Mouse (Mus musculus): ENCODE results near the gene Kdm4a. TPM values are rescaled to one million over a fixed set of nuclear protein-coding genes. Genes with fewer than 3 reads are reported as not detected.

Kdm4a gene
- 33.7 and 42.7 TPM in 2 replicates for polyA plus RNA-seq (2016; fragmentation: Nextera tagmentation; extraction: Ambion mirVana)

- peaks cover 31% of the 10 kb centered on the region for H3K36me3 ChIP-seq
- DNase-seq (ENCODE audit: low spot score): peak; percentile 89
- H3K27ac ChIP-seq: peak within 1 kb of the TSS; percentile 95
- no peaks in the 10 kb centered on the region for H3K9me3 ChIP-seq (replicated peaks)
- peaks cover 14% of the 10 kb centered on the region for H3K4me1 ChIP-seq
- H3K4me3 ChIP-seq: peak within 1 kb of the TSS; percentile 89
- no peaks in the 10 kb centered on the region for H3K27me3 ChIP-seq (ENCODE audit: low read depth, poor library complexity, severe bottlenecking)
- WGBS: under 1% methylated on average over 38 of the region's 38 CpGs
Measured at GRCm38 (mm10) chr4:118179467-118180300, at the start of gene Kdm4a. TSS of gene Kdm4a (minus strand) at chr4:118180043.

DNA sequence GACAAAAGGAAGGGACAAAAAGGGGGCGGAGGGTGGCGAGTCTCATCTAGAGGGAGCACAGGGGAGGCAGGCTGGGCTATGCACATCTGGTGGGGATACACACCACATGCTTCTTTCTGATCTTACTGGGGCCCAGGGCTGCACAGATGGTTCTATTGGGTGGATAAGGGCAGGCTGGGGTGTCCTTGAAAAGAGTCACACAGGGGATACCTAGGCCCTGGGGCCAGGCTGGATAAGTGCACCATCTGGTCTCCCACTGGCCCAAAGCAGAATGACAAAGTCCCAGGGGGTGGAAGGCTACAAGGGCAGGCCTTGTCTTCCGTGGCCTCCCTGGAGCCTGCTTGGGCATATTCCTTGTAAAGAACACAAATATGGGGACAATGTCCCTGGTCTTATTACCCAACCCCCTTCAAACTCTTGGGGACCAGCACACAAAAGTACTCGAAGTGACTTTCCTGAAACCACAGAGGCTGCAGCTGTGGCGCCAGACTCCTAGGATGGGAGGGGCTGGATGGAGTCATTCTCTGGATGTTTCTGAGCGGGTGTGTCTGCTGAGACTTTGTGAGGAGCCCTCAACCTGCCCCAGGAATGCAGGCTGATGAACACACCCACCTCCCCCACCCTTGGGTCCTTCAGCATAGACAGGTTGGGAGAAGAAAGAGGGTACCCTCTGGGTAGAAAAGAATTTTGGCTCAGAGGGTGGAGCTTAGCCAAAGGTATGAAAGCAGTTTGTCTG, 49.4 kb upstream of the Kdm4a start:
- Histone ChIP-seq H3K4me3 (no peak overlapping the region), H3K4me1 (peaks cover 9% of the 10 kb centered on the region; the same call in 1 of the 2 replicates), H3K27me3 (ENCODE audit: low read depth, poor library complexity, severe bottlenecking) (no peaks in the 10 kb centered on the region), H3K36me3 (peaks cover 100% of the 10 kb centered on the region), H3K27ac (no peak overlapping the region), H3K9me3 (replicated peaks) (no peaks in the 10 kb centered on the region)
- WGBS: 83% methylated on average over 6 of the region's 6 CpGs
- no peak for DNase-seq (ENCODE audit: low spot score)

- Histone ChIP-seq H3K36me3 (peaks cover 100% of the 10 kb centered on the region), H3K4me3 (no peak overlapping the region), H3K9me3 (replicated peaks) (no peaks in the 10 kb centered on the region), H3K27me3 (ENCODE audit: low read depth, poor library complexity, severe bottlenecking) (no peaks in the 10 kb centered on the region), H3K4me1 (no peaks in the 10 kb centered on the region), H3K27ac (no peak overlapping the region)
- DNase-seq (ENCODE audit: low spot score): no peak
- WGBS: 92% methylated on average over 12 of the region's 12 CpGs
Measured at GRCm38 (mm10) chr4:118227398-118227797, 47.6 kb upstream of the Kdm4a start.

- Histone ChIP-seq H3K36me3 (peaks cover 99% of the 10 kb centered on the region), H3K4me3 (no peak overlapping the region), H3K4me1 (no peaks in the 10 kb centered on the region), H3K27ac (no peak overlapping the region), H3K9me3 (replicated peaks) (no peaks in the 10 kb centered on the region), H3K27me3 (ENCODE audit: low read depth, poor library complexity, severe bottlenecking) (no peaks in the 10 kb centered on the region)
- 88% methylated on average over 7 of the region's 7 CpGs for WGBS
- DNase-seq (ENCODE audit: low spot score): no peak
Measured at GRCm38 (mm10) chr4:118221261-118221660, 41.4 kb upstream of the Kdm4a start.

DNA sequence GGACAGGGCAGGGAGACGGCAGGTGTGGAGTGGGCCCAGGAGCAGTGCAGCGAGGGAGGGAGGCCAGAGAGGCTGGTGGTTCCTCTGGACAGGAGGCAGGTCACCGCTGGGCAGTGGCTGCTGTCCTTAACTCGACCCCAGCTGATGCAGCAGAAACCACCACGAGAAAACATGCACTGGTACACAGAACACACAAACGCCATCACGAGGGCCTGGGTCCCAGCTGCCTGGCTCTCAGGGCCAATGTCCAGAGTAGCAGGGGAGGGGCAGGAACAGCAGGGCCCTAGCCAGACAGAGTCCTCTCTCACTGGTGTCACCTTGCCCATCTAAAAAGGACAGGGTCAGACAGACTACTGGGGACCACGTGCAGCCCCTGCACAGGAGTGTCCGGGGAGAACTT, 40.9 kb upstream of the Kdm4a start:
- DNase-seq (ENCODE audit: low spot score): no peak
- Histone ChIP-seq H3K9me3 (replicated peaks) (no peaks in the 10 kb centered on the region), H3K36me3 (peaks cover 99% of the 10 kb centered on the region), H3K4me1 (no peaks in the 10 kb centered on the region), H3K27ac (no peak overlapping the region), H3K4me3 (no peak overlapping the region), H3K27me3 (ENCODE audit: low read depth, poor library complexity, severe bottlenecking) (no peaks in the 10 kb centered on the region)
- 87% methylated on average over 9 of the region's 9 CpGs for WGBS

DNA sequence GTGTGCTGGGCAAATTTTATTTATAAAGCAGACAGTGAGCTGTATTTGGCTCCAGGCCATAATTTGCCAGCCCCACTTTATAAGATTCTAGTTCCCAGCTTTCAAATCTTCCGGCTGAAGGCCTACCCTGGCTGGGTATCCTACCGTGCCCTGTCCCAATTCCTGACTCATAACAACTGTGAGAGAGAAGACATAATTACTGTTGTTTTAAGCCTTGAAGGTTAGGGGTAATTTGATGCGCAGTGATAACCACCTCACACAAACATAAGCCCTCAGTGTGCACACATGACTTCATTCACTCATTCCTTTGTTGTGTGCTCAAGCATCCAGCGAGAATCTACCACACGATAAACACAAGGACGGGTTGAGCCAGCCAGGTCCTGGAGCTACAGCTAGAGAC, 39.6 kb upstream of the Kdm4a start:
- H3K27ac ChIP-seq: no peak overlapping the region
- DNase-seq (ENCODE audit: low spot score): no peak
- no peak overlapping the region for H3K4me3 ChIP-seq
- 95% methylated on average over 6 of the region's 6 CpGs for WGBS
- no peaks in the 10 kb centered on the region for H3K4me1 ChIP-seq
- H3K27me3 ChIP-seq (ENCODE audit: low read depth, poor library complexity, severe bottlenecking): no peaks in the 10 kb centered on the region
- no peaks in the 10 kb centered on the region for H3K9me3 ChIP-seq (replicated peaks)
- peaks cover 99% of the 10 kb centered on the region for H3K36me3 ChIP-seq

- 91% methylated on average over 5 of the region's 5 CpGs for WGBS
- H3K27me3 ChIP-seq (ENCODE audit: low read depth, poor library complexity, severe bottlenecking): no peaks in the 10 kb centered on the region
- no peak for DNase-seq (ENCODE audit: low spot score)
- no peak overlapping the region for H3K4me3 ChIP-seq
- no peak overlapping the region for H3K27ac ChIP-seq
- peaks cover 99% of the 10 kb centered on the region for H3K36me3 ChIP-seq
- H3K9me3 ChIP-seq (replicated peaks): no peaks in the 10 kb centered on the region
- H3K4me1 ChIP-seq: no peaks in the 10 kb centered on the region
Measured at GRCm38 (mm10) chr4:118218521-118218920, 38.7 kb upstream of the Kdm4a start.

GRCm38 (mm10) chr4:118216726-118217595, 37.1 kb upstream of the Kdm4a start:
- peaks cover 99% of the 10 kb centered on the region for H3K36me3 ChIP-seq
- H3K4me3 ChIP-seq: no peak overlapping the region
- no peak overlapping the region for H3K27ac ChIP-seq
- no peaks in the 10 kb centered on the region for H3K9me3 ChIP-seq (replicated peaks)
- DNase-seq (ENCODE audit: low spot score): peak; percentile 64
- WGBS: 86% methylated on average over 17 of the region's 17 CpGs
- H3K4me1 ChIP-seq: no peaks in the 10 kb centered on the region
- H3K27me3 ChIP-seq (ENCODE audit: low read depth, poor library complexity, severe bottlenecking): no peaks in the 10 kb centered on the region

GRCm38 (mm10) chr4:118214891-118215290, 35.0 kb upstream of the Kdm4a start:
- Histone ChIP-seq H3K27ac (no peak overlapping the region), H3K9me3 (replicated peaks) (no peaks in the 10 kb centered on the region), H3K4me1 (no peaks in the 10 kb centered on the region), H3K4me3 (no peak overlapping the region), H3K36me3 (peaks cover 99% of the 10 kb centered on the region), H3K27me3 (ENCODE audit: low read depth, poor library complexity, severe bottlenecking) (no peaks in the 10 kb centered on the region)
- 86% methylated on average over 1 of the region's 1 CpGs for WGBS
- no peak for DNase-seq (ENCODE audit: low spot score)

- Histone ChIP-seq H3K36me3 (peaks cover 47% of the 10 kb centered on the region), H3K4me3 (no peak overlapping the region), H3K27ac (no peak overlapping the region), H3K9me3 (replicated peaks) (no peaks in the 10 kb centered on the region), H3K27me3 (ENCODE audit: low read depth, poor library complexity, severe bottlenecking) (no peaks in the 10 kb centered on the region), H3K4me1 (no peaks in the 10 kb centered on the region)
- WGBS: 72% methylated on average over 10 of the region's 10 CpGs
- DNase-seq (ENCODE audit: low spot score): no peak
Measured at GRCm38 (mm10) chr4:118206918-118207640, 27.2 kb upstream of the Kdm4a start.

- 95% methylated on average over 2 of the region's 2 CpGs for WGBS
- Histone ChIP-seq H3K27me3 (ENCODE audit: low read depth, poor library complexity, severe bottlenecking) (no peaks in the 10 kb centered on the region), H3K4me1 (no peaks in the 10 kb centered on the region), H3K27ac (no peak overlapping the region), H3K9me3 (replicated peaks) (no peaks in the 10 kb centered on the region), H3K4me3 (no peak overlapping the region), H3K36me3 (peaks cover 36% of the 10 kb centered on the region)
- DNase-seq (ENCODE audit: low spot score): no peak
Measured at GRCm38 (mm10) chr4:118205906-118206305, 26.1 kb upstream of the Kdm4a start.

- no peak overlapping the region for H3K4me3 ChIP-seq
- no peaks in the 10 kb centered on the region for H3K4me1 ChIP-seq
- H3K27ac ChIP-seq: no peak overlapping the region
- 87% methylated on average over 2 of the region's 2 CpGs for WGBS
- no peaks in the 10 kb centered on the region for H3K27me3 ChIP-seq (ENCODE audit: low read depth, poor library complexity, severe bottlenecking)
- no peaks in the 10 kb centered on the region for H3K9me3 ChIP-seq (replicated peaks)
- DNase-seq (ENCODE audit: low spot score): no peak
- no peaks in the 10 kb centered on the region for H3K36me3 ChIP-seq
Measured at GRCm38 (mm10) chr4:118199093-118199492, 19.2 kb upstream of the Kdm4a start.
